Comparison of ENCODE assay signal across 24 mouse cellular contexts in genomic region chr4:123562177-123562815, GRCm38 (mm10).
A peak's percentile ranks its signal among the peaks of the same experiment; 100 is the strongest.
DNase-seq lines count a peak whose midpoint lies in the region; ATAC-seq and TF ChIP-seq lines count a peak whose summit lies in the region.
"Had no signal": no experiment of that assay in that cellular context is flagged by ENCODE, and none has a peak within 500 bp of the region (broad histone marks: within the 10 kb centered on the region; RNA-seq: fewer than 3 reads in every experiment).

No protein-coding gene starts in this region.

- 81% methylated on average over 3 of the region's 3 CpGs for WGBS in midbrain, embryonic 11.5 days
- 90% methylated on average over 3 of the region's 3 CpGs for whole genome bisulfite sequencing in midbrain, embryonic 14.5 days
- WGBS in heart, embryonic 16.5 days: 42% methylated on average over 3 of the region's 3 CpGs

- no peak overlapping the region for H3ac ChIP-seq in myocyte (ENCODE audit: control insufficient read depth, insufficient read length)

- no peak for ATAC-seq in midbrain, embryonic 11.5 days (ENCODE audit: low FRiP score)
- no peak for ATAC-seq in midbrain, embryonic 14.5 days (ENCODE audit: low FRiP score, low TSS enrichment)
- no peak for ATAC-seq in heart, embryonic 16.5 days (replicated peaks; ENCODE audit: extremely low read depth, insufficient read depth, low FRiP score)
- ATAC-seq: forebrain, embryonic 16.5 days; intestine, embryonic 16.5 days; midbrain, embryonic 15.5 days had no signal

- H3K79me2 ChIP-seq in myocyte (ENCODE audit: control insufficient read depth, insufficient read depth): peaks cover 80% of the 10 kb centered on the region

- no peak overlapping the region for H3K4me2 ChIP-seq in midbrain, embryonic 11.5 days
- H3K4me2 ChIP-seq in midbrain, embryonic 14.5 days (ENCODE audit: low read length): no peak overlapping the region
- peak overlapping the region; percentile 67 for H3K4me2 ChIP-seq in heart, embryonic 16.5 days (ENCODE audit: low read depth, low read length)
- H3K4me2 ChIP-seq in myocyte (ENCODE audit: low read depth): peak overlapping the region; percentile 4
- H3K4me2 ChIP-seq: hindbrain, embryonic 14.5 days; limb, embryonic 12.5 days; lung, embryonic 15.5 days; midbrain, embryonic 15.5 days; neural tube, embryonic 15.5 days had no signal

- H3K36me3 ChIP-seq in midbrain, embryonic 11.5 days (ENCODE audit: control insufficient read depth, insufficient read depth, low read length): no peaks in the 10 kb centered on the region
- no peaks in the 10 kb centered on the region for H3K36me3 ChIP-seq in midbrain, embryonic 14.5 days (ENCODE audit: control insufficient read depth, insufficient read depth, low read length)
- H3K36me3 ChIP-seq in heart, embryonic 16.5 days (ENCODE audit: control insufficient read depth, insufficient read depth): no peaks in the 10 kb centered on the region
- no peaks in the 10 kb centered on the region for H3K36me3 ChIP-seq in myocyte (ENCODE audit: control insufficient read depth, insufficient read depth)
- H3K36me3 ChIP-seq: limb, embryonic 12.5 days; lung, embryonic 15.5 days; midbrain, embryonic 15.5 days; neural tube, embryonic 15.5 days had no signal

- no peak overlapping the region for H3K9ac ChIP-seq in midbrain, embryonic 11.5 days (ENCODE audit: low read length)
- H3K9ac ChIP-seq in midbrain, embryonic 14.5 days (replicated peaks; ENCODE audit: low read length): no peak overlapping the region
- H3K9ac ChIP-seq in heart, embryonic 16.5 days (ENCODE audit: low read length): peak overlapping the region; percentile 3; the same call in 1 of the 2 replicates
- H3K9ac ChIP-seq: hindbrain, embryonic 14.5 days; limb, embryonic 12.5 days; liver, embryonic 14.5 days; lung, embryonic 15.5 days; midbrain, embryonic 15.5 days; neural tube, embryonic 15.5 days had no signal

- no peak overlapping the region for H3K4me3 ChIP-seq in midbrain, embryonic 11.5 days (ENCODE audit: low read depth, low read length)
- no peak overlapping the region for H3K4me3 ChIP-seq in midbrain, embryonic 14.5 days (replicated peaks; ENCODE audit: low read depth, low read length)
- H3K4me3 ChIP-seq in heart, embryonic 16.5 days (ENCODE audit: low read length): peak overlapping the region; percentile 11; the same call in 1 of the 2 replicates
- no peak overlapping the region for H3K4me3 ChIP-seq in myocyte
- H3K4me3 ChIP-seq: left cerebral cortex, adult 2 months; limb, embryonic 12.5 days; lung, embryonic 15.5 days; midbrain, embryonic 15.5 days; neural tube, embryonic 15.5 days had no signal

- H3K27ac ChIP-seq in midbrain, embryonic 11.5 days (ENCODE audit: low read depth, low read length): no peak overlapping the region
- no peak overlapping the region for H3K27ac ChIP-seq in midbrain, embryonic 14.5 days (replicated peaks; ENCODE audit: low read depth, low read length)
- H3K27ac ChIP-seq in heart, embryonic 16.5 days (ENCODE audit: low read length): peak overlapping the region; percentile 98
- H3K27ac ChIP-seq: hindbrain, embryonic 14.5 days; left cerebral cortex, adult 2 months; limb, embryonic 12.5 days; liver, embryonic 14.5 days; lung, embryonic 15.5 days; midbrain, embryonic 15.5 days; neural tube, embryonic 15.5 days had no signal

- H3K4me1 ChIP-seq in midbrain, embryonic 11.5 days (ENCODE audit: control insufficient read depth, insufficient read depth, low read length): peaks cover 8% of the 10 kb centered on the region
- peaks cover 7% of the 10 kb centered on the region; the same call in 1 of the 2 replicates for H3K4me1 ChIP-seq in midbrain, embryonic 14.5 days (ENCODE audit: control insufficient read depth, insufficient read depth, low read length)
- peaks cover 43% of the 10 kb centered on the region for H3K4me1 ChIP-seq in heart, embryonic 16.5 days (ENCODE audit: control insufficient read depth, insufficient read depth, low read length)

- H3K9me3 ChIP-seq in midbrain, embryonic 11.5 days (ENCODE audit: control insufficient read depth, low read length): no peaks in the 10 kb centered on the region
- H3K9me3 ChIP-seq in midbrain, embryonic 14.5 days (ENCODE audit: control insufficient read depth, low read length): no peaks in the 10 kb centered on the region
- H3K9me3 ChIP-seq in heart, embryonic 16.5 days (replicated peaks; ENCODE audit: control insufficient read depth, low read length): no peaks in the 10 kb centered on the region
- H3K9me3 ChIP-seq: limb, embryonic 12.5 days; lung, embryonic 15.5 days; midbrain, embryonic 15.5 days; neural tube, embryonic 15.5 days had no signal

- TF ChIP-seq POLR2A in myocyte (IDR thresholded peaks at IDR 0.05; ENCODE audit: insufficient read length, low read depth): no peak

- no peaks in the 10 kb centered on the region for H3K27me3 ChIP-seq in midbrain, embryonic 11.5 days (ENCODE audit: control insufficient read depth, insufficient read depth, low read length)
- H3K27me3 ChIP-seq in midbrain, embryonic 14.5 days (ENCODE audit: control insufficient read depth, insufficient read depth, low read length): no peaks in the 10 kb centered on the region
- H3K27me3 ChIP-seq in heart, embryonic 16.5 days (ENCODE audit: control insufficient read depth, insufficient read depth, low read length): no peaks in the 10 kb centered on the region
- no peaks in the 10 kb centered on the region for H3K27me3 ChIP-seq in myocyte (ENCODE audit: control insufficient read depth, insufficient read depth, insufficient read length)
- H3K27me3 ChIP-seq: limb, embryonic 12.5 days; lung, embryonic 15.5 days; midbrain, embryonic 15.5 days; neural tube, embryonic 15.5 days had no signal

- DNase-seq in heart, adult 11 months: peak; percentile 78
- DNase-seq in heart, postnatal 4 days: no peak
- peak; percentile 4 for DNase-seq in midbrain, embryonic 11.5 days (ENCODE audit: low spot score, missing footprints)
- no peak for DNase-seq in midbrain, embryonic 14.5 days
- no peak for DNase-seq in left cerebral cortex, adult 8-10 months (ENCODE audit: low spot score in 2 of 2)
- no peak for DNase-seq in embryo, embryonic 10.5 days (ENCODE audit: low spot score)
- DNase-seq: adrenal gland, postnatal 10 days; cerebellum, postnatal 10 days; embryo, embryonic 11 days; kidney, postnatal 36 days; layer of hippocampus, adult 9-11 months; lung, postnatal 4 days; right cerebral cortex, postnatal 14 days had no signal

TF ChIP-seq in myocyte, 11 proteins besides CTCF, POLR2A, EP300 and RAD21:
- TF ChIP-seq TCF12 (IDR thresholded peaks at IDR 0.05; ENCODE audit: insufficient read depth, poor library complexity, severe bottlenecking): no peak
TF ChIP-seq in myocyte: peak in this region for 0.

Comparison
In these comparisons a context has a peak if more than half of its experiments do, and no peak if none do; other contexts are left out.
1. DNase-seq: peak in heart, adult 11 months (single experiment) and midbrain, embryonic 11.5 days (single experiment); none in heart, postnatal 4 days (single experiment), midbrain, embryonic 14.5 days (single experiment), left cerebral cortex, adult 8-10 months (0 of 2) and embryo, embryonic 10.5 days (single experiment).
2. H3K4me2 ChIP-seq: peak in heart, embryonic 16.5 days (single experiment) and myocyte (single experiment); none in midbrain, embryonic 11.5 days (single experiment) and midbrain, embryonic 14.5 days (single experiment).